Mouse (Mus musculus) lung, postnatal 14 days (tissue): ENCODE measurements at regions not wholly inside any gene's neighbourhood (a gene's known extent, or its start where the extent isn't known, plus 50 kb on each side); places are given as distances from the start of the nearest gene placed in this dataset.

Experiments used
- DNase-seq: peaks from one replicate; pipeline ENCODE4 v3.0.0; 2021

DNA sequence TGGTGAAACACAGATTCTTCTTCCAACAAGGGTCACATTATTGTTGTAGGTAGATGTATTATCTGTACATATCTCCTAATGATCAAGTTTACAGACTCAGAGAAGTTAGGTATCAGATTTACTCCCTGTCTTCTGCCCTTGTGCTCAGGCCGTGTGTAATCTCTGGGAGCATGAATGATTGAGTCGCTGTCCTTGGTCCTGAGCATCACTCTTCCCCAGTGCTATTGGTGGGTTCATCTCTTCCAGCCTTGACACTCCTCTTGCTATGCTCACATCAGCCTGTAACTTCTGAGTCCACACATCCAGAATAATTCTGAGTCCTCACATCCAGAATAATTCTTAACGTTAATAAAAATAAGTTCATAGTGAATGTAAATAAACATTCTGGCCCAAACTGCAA, 295.6 kb downstream of the Basp1 start:
- peak; percentile 22 for DNase-seq

DNA sequence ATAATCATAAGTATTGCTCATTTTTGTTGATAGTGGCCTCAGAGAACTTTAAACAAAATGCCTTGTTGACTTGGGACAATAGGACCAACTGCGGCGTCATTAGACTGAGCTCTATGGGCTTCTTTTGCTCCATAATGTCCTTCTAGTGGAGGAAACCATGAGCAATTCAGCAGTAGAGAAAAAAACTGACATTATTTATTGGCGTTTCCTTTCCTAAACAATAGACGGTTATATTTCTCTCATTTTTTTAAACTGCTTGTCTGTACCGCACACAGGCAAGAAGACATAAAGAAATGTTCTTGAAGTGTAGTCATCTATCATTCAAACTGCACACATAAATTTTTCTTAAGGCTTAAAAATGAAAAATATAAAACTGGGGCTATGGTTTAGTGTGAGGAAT, 310.8 kb downstream of the Basp1 start:
- no peak for DNase-seq

DNA sequence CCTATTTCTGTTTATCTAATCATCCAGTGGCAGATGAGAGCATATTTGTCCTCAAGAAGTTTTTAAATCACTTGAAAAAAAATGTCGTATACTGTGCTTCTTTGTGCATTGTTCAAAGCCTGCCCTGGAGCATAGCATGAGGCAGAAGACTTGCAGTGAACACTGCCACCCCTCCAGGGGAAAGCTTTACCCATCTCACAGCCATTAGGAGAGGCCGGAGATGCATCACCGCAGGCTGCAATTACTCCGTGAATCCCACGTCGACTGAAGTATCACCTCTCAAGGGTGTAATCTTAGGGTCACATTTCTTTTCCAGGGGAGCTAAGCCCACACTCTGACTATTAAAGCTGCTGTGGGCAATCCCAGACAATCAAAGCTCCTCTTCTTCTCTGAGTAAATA, 319.8 kb downstream of the Basp1 start:
- DNase-seq, result no peak

DNA sequence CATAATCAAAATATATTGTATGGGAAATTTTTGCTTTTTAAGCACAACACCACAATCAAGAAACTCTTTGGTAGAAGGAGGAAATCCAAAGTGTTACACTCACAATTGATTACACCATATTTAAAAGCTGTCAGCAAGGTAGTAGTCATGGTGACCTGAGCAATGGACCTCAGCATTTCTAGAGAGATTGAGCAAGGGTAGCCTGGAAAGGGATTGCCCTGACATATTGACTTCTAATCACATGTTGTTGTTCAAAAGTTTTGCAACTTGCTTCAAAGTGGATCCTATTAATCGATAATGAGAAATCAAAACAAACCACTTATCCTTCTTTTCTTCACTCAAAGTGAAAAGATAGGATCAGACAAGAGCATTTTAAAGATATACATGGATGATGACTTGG, 343.9 kb downstream of the Basp1 start:
- no peak for DNase-seq

DNA sequence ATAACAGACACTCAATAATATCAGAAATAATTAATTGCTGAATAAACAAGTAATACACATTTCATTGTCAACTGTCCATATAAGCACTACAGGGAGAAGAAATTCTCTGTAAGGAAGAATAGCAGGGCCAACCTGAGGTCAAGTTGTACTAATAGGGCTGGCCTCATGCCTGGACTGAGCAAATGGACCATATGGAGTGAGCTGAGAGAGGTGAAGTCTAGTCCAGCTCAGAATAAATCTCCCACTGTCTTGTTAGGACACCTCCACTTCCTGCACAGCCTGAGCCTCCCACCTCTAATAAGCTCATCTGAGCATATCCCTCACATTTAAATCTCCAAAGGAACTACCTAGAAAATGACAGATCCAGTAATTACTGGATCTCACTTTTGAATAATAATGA, 354.2 kb downstream of the Basp1 start:
- no peak for DNase-seq

DNA sequence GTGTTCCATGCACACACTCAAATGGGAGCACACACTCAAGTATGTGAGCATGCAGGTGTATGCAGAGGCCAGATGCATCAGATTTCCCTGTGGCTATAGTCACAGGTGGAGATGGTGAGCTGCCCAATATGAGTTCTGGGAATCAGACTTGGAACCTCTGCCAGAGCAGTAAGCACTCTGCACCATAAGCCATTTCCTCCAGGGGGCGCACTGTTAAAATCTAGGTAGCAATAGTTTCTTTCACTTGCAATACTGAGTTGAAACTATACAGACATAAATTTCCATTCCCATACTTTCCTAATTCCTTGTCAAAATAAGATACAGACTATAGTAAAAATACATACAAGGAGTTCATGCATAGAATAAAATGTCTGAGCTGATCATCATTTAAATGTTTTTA, 365.7 kb downstream of the Basp1 start:
- peak; percentile 70 for DNase-seq

DNA sequence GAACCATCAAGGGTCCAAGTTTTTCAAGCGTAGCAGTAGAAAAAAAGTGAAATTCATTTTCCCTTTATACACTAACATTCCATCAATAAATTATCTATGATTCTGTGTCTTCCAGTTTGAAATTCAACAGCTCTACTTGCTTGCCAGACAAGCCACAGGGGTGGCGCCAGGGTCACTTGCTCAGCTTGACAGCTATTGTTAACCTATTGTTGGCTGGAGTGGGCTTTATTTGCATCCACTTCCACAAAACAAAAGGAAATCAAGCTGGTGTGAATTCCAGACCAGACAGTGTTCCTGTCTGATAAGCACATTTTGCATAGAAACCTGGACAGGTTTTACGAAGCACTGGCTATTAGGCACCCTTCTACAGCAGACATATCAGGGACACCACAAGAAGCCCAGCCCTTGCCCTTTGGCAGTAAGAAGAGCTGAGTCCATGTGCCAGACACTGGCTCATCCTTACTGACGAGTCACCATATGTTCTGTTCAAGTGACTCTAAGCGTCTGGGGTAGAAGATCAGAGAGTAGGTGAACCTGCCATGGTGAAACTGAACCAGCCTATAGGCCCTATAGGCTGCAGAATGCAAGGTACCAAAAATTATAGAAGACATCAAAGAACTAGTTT, 366.9 kb downstream of the Basp1 start:
- DNase-seq, result no peak

DNA sequence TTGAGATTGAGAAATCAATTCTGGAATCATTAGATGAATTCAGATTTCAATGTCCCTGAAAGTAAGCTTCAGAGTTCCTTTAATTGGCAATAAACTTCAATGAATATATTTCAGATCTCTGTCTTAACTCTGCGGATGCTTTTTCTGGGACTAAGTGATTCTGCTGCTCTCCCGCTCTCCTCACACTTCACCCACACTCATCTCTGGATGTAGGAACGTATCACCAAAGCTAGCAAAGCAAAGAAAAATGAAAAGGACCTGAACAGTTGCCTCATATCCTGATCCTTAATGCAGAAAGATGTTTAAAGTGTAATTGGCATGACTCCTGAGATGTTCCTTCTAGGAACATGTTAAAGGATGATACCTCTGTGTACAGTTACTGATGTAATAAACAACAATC, 377.3 kb downstream of the Basp1 start:
- no peak for DNase-seq

DNA sequence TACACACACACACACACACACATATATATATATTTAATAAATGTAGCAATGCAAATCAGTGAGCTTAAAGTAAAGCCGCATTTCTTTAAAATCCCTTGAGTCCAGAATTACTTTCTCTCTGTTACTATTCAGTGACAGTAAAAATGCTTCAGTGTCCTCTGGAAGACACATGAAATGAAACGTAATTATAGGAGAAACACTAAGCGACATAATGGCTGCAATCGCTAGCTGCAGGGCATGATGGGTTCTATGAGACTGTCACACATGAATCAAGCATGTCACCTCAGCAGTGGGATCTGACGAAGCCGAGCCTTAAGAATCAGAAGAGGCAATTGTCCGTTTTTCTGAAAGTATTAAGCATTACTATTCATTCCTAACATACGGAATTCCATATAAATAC, 385.7 kb downstream of the Basp1 start:
- DNase-seq, result no peak

DNA sequence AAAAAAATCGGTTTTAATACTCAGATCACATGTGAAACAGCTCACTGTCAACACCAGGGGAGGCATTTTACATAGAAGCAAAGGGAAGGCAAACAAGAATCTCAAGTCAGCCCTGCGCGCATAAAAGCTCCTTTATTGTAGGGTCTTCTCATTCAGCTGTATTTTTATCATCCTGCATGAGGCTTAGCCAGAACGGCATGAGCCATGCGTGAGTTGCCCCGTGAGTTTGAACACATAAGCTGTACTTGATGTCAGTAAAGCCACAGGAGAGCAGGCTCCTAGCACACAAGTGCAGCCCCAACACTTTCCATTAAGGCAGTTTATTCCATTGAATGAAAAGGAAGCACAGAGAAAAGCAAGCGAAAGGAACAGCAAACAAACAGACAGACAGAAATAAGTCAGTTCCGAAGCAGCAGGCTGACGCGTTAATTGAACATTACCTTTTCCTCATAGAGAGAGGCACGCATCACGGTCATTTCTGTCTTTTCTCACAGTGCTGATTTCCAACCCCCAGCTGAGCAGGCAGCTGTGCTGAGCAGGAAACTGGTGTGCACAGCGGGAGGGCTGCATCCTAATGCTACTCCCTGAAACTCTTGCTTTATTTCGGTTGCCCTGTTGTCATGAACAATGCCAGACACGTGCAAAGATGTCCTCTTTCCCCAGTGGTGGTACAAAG, 386.6 kb downstream of the Basp1 start:
- no peak for DNase-seq

DNA sequence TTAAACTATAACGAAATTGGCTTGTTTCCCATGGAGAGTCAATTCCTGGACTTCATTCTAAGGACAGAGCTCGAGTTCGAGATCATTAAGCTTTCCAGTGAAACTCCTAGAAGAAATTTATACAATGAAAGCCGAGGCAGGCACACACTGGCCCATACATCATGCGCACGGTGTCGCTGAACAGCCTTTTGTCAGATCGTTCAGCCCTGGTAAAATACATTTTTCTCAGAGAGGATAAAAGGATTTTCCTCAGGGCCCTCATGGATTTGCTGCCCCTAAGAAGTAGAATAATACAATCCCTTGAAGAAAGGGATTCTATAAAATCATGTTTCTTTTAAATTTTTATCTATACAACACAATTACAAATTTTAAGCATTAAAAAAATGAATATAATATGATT, 387.2 kb downstream of the Basp1 start:
- no peak for DNase-seq

DNA sequence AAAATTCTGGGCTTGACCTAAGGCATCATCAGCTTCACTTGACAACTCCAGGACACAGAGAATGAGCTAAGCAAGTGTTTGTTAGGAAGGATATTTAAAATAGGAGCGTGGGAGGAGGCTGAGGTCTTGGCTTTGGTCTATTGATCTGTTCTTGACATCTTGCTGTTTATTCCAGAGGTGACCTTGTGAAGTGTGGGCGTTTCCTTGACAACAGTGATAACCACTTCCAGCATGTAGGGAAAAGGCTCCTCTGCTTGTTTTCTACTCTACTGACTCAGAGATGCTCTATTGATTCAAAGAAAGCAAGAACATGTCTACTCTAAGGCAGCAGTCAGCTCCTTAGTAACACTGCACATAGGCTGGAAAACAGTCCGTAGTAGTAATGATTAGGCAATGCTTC, 392.6 kb downstream of the Basp1 start:
- DNase-seq, result no peak

DNA sequence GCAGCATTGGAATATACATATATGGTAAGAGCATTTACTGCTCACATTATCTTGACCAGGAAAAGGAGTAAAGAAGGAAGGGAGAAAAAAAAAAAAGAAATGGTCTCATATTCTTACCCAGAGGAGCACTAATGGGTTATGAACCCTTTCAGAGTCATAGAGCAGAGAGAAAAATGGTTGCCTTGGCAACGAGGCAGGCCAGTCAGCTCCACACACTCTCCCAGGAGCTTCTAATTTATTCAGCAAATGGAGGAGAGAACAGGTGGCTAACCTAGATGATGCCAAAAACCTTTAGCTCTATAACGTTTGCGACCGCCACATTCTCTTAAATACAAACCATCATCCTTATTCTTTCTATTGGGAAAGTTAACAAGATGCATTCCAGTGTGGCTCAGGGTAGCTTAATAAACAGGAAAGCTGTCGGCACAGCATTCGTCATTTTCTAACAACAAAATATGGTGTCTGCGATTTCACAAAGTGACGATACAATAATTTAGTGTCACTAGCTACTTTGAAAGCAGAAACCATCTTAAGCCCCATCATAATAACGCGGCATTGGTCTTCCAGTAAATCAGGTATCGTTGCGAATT, 394.1 kb downstream of the Basp1 start:
- DNase-seq, result no peak

DNA sequence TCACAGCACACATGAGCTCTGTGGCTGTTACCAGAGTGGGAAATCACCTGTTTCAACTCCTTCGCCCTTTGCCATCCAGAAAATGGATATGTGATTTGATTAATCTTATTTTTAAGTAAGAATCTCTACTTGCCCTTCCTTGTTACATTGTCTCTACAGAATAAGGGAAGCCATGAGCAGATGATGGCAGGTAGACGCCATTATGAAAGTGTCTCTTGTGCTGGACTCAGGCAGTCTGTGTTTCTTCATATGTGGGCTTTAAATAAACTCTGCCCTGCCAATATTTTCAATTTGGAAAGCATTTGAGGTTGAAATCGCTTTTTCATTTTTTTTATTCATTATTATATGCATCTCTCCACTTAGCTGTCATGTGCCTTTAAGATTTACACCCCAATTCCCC, 394.6 kb downstream of the Basp1 start:
- DNase-seq, result no peak

DNA sequence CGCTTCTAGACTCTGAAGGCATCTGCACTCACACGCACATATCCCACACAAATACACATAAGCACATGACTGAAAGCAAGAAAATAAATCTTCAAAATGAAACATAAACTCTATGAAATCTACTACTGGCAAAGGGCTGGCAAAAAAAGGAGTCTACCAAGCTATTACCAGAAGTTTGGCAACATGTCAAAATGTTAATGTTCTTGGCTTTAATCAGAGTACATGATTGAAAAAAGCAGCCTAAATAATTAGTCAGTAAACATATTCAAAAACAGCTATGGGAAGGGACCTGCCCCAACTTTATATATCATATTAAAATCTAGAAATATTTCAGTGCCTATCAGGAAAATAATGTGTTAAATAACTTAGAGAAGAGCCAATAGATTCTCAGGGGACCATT, 405.8 kb downstream of the Basp1 start:
- no peak for DNase-seq

DNA sequence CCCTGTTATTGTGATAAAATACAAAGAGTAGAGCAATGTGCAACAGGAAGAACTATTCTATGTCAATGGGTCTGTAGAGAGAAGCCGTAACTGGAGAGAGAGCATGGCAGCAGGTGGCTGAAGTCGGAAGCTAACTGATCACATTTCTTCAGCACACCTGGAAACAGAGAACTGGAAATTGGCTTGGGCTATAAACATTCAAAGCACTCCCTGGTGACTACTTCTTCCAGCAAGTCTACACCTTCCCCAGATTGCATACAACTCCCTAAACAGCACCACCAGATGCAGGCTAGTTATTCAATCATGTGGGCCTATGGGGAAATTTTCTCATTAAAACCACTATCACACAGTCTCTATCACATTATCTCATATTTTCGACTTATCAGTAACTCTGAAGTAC, 413.4 kb downstream of the Basp1 start:
- no peak for DNase-seq

DNA sequence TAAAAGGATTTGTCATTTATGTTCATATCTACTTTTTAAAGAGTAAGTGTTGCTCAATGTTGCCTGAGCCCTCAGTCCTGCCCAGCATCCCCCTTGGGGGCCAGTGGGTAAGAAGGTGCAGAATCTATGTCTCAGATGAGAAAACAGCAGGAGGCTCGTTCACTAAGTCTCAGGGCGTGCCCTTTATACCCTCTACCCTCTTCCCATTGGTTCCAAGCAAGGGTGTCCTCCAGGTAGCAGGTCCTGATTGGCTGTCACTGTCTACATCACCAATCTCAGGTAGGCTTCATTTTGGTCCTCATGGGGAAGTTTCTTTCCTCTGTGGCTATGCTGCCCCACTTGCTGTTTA, 420.3 kb downstream of the Basp1 start:
- no peak for DNase-seq

DNA sequence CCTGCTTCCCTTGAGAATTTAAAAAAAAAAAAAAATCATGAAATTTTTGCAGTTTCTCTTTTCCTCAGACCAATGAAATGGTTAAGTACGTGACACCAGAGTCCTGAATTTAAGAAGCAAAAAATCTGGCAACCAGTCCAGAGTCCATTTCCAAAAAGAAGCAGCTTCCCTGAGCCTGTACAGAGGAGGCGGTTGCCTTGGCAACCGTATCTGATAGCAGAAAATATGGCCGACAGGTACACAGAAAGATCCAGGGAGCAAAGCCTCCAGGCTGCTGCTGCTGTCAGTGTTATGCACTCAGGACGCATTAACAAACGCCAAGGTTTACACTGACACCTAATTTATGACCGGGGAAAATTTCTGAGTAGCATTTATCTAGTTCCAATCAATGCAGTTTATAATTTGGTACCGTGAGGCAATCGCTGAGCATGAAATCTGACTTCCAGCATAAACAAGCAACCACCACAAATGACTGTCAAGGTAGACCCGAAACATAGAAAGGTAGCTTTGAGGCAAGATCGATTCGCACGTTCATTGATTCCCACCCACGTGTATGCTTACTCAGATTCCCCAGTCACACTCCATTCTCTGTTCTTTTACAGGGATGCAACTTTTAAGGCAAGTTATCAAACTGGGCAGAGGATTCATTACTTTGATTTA, 420.8 kb downstream of the Basp1 start:
- no peak for DNase-seq

DNA sequence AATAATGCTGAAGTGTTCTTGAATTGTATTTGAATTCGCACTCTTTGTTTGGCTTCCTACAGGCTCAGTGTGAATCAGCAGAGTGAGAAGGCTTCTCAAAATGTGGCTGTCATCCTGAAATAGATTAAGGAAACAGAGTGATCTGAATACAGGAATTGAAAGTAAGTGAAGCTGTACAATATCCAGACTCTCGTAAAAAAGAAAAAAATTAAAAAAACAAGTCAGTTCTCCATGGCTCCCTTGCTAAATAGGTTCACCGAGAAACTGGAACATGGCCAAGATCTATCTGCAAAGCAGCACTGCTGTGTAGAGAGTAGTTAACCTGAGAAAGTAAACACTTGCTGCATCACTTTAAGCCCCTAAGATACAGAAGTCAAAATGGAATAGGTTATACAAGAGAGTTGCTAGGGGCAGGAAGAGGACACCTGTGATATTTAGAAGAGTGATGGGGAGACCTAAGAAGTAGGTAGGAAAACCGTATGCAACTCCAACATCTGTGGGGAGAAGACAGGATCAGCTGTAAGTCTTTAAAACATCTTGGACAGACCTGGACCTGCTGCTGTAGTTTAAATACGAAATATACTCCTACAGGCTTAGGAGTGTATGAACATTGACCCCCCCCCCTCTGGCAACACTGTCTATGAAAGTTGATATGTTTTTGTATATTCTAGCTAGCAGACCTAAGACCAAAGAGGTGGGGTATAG, 423.3 kb downstream of the Basp1 start:
- DNase-seq, result no peak

DNA sequence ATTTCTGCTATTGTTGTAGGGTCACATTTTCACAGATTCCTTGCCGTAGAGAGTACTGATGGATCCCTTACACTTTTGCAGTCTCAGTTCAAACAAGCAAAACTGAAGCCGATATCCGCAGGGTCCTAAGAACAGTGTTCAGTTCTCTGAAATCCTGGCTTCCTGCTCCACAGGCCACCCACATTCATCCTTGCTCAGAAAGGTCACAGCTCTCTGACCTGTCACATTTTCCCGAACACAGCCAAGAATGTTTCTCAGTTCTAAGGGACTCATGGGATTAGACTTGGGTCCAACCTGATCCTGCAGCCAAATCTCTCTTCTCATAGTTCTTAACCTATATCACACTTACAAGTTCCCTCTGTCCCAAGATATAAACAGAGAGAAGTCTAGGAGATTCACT, 432.7 kb downstream of the Basp1 start:
- no peak for DNase-seq

DNA sequence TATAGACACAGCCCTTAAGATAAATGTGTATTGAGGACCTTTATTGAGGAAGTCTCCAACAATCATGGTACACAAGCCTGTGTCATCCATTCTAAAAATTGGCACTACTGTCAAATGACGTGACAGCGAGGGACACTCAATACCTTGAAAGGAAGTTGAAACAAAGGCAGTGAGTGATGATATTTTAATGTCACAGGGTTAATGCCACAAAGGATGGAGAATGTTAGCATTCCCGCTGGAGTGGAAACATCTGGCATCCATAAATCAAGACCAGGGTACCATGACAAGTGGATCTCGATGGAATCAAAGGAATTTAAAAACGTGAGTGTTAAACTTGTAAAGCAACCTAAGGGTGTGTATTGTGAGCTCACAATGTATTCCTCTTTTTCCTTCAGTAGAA, 441.5 kb downstream of the Basp1 start:
- no peak for DNase-seq

DNA sequence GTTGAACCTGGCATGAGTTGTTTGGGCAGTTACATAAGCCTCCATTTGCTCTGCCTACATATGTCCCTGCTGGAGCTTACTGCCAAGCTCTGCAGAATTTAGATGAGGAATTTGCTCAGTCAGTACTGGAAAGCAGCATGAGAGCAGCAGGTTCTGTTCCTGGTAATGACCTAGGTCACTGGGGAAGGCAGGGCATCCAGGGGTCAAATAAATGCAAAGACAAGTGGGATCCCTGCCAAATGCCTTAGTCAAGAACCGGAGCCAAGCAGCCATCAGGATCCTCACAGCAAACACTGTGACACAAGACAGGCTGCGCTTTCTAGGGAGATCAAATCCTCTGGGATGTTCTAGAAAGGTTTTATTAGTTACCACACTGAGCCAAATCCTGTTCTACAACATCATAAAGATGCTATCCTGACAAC, 444.2 kb downstream of the Basp1 start:
- DNase-seq, result no peak

DNA sequence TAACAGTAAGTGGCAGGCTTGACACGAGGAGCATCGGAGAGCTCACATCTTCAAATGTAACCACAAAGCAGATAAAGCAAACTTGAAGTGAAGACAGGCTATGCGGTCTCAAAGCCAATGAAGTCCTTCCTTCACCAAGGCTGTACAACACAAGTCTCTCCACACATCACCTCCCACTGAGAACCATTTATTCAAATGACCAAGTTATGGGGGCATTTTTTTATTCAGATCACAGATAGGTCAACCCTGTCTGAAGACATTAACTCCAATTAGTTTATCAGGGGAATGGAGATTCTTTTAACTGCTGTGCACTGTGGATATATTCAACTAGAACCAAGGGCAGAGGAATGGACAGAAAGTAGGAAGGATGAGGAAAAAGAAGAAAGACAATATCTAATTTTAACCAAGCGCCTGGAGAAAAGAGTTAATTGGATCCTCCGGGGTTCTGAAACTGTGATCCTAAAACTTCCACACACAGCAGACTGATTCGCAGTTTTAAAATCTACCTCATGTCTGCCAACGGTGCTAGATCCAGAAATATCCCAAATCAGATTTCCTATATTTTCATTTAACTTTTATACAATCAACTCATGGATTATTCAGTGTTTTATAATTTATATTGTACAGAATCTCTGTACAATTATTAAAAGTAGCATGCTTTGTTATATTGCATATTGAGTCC, 444.8 kb downstream of the Basp1 start:
- DNase-seq, result no peak
